19 mouse cellular contexts compared by ENCODE assay signal in genomic region chr4:152418229-152419060, GRCm38 (mm10). TPM values are rescaled to one million over a fixed set of nuclear protein-coding genes. Genes with fewer than 3 reads are reported as not detected.
DNase-seq lines count a peak whose midpoint lies in the region; ATAC-seq and TF ChIP-seq lines count a peak whose summit lies in the region.
"Had no signal": no experiment of that assay in that cellular context is flagged by ENCODE, and none has a peak within 500 bp of the region (broad histone marks: within the 10 kb centered on the region; RNA-seq: fewer than 3 reads in every experiment).

No protein-coding gene starts in this region.

- H3K36me3 ChIP-seq in midbrain, embryonic 13.5 days, result no peaks in the 10 kb centered on the region
- H3K36me3 ChIP-seq: embryonic facial prominence, embryonic 13.5 days; liver, embryonic 13.5 days had no signal

- DNase-seq in embryo, embryonic 11 days, result peak; percentile 26
- no peak for DNase-seq in embryo, embryonic 10.5 days (ENCODE audit: low spot score)
- DNase-seq in layer of hippocampus, adult 2 months (ENCODE audit: low spot score in 2 of 2), result no peak
- no peak for DNase-seq in layer of hippocampus, postnatal 25 days (ENCODE audit: extremely low spot score in 1 of 2, low spot score in 1 of 2)
- no peak for DNase-seq in spleen, adult 12 weeks (ENCODE audit: low spot score)
- DNase-seq in right cerebral cortex, postnatal 36 days (ENCODE audit: low spot score in 2 of 2), result no peak
- DNase-seq: adrenal gland, postnatal 14 days; cerebellum, adult 9-10 months; heart, postnatal 10 days; kidney, adult 11 months; liver, embryonic 13.5 days; right cerebral cortex, postnatal 14 days; thymus, adult 2 months had no signal

- peak overlapping the region; percentile 53 for H3K27ac ChIP-seq in layer of hippocampus, adult 2 months
- no peak overlapping the region for H3K27ac ChIP-seq in midbrain, embryonic 13.5 days
- H3K27ac ChIP-seq: embryonic facial prominence, embryonic 13.5 days; liver, embryonic 13.5 days had no signal

- WGBS in midbrain, embryonic 13.5 days, result 32% methylated on average over 28 of the region's 28 CpGs

- H3K9me3 ChIP-seq in midbrain, embryonic 13.5 days, result no peaks in the 10 kb centered on the region
- H3K9me3 ChIP-seq: embryonic facial prominence, embryonic 13.5 days; liver, embryonic 13.5 days had no signal

- peak overlapping the region; percentile 56 for H3K9ac ChIP-seq in midbrain, embryonic 13.5 days (replicated peaks)
- H3K9ac ChIP-seq: embryonic facial prominence, embryonic 13.5 days; liver, embryonic 13.5 days had no signal

- peak; percentile 65 for ATAC-seq in midbrain, embryonic 13.5 days
- no peak for ATAC-seq in monocyte, adult 5-6 weeks (replicated peaks; ENCODE audit: insufficient number of reproducible peaks, low FRiP score, low TSS enrichment, poor library complexity, severe bottlenecking)
- ATAC-seq: forebrain, embryonic 14.5 days; lung, postnatal 0 days had no signal

- no peak overlapping the region; the same call in 1 of the 2 replicates for H3K4me2 ChIP-seq in midbrain, embryonic 13.5 days (replicated peaks)
- H3K4me2 ChIP-seq: embryonic facial prominence, embryonic 13.5 days; liver, embryonic 13.5 days had no signal

- H3K4me3 ChIP-seq in layer of hippocampus, adult 2 months, result no peak overlapping the region
- H3K4me3 ChIP-seq in midbrain, embryonic 13.5 days (replicated peaks), result no peak overlapping the region
- H3K4me3 ChIP-seq: embryonic facial prominence, embryonic 13.5 days; liver, embryonic 13.5 days; megakaryocyte, embryonic 14.5 days had no signal

- H3K27me3 ChIP-seq in midbrain, embryonic 13.5 days, result 0 out of 2 replicates have a peak, but pooled peaks cover 4% of the 10 kb centered on the region
- H3K27me3 ChIP-seq: liver, embryonic 13.5 days; megakaryocyte, embryonic 14.5 days had no signal

- no peak for TF ChIP-seq CTCF in layer of hippocampus, adult 2 months (conservative IDR thresholded peaks at IDR 0.05)

- H3K4me1 ChIP-seq in midbrain, embryonic 13.5 days (replicated peaks), result peaks cover 21% of the 10 kb centered on the region
- H3K4me1 ChIP-seq: liver, embryonic 13.5 days; megakaryocyte, embryonic 14.5 days had no signal

RNA-seq across cellular contexts. Expression of gene Nphp4, which starts 58.1 kb away (rescaled TPM):
- 10 to 100 TPM; 28.3 to 29.7 TPM for total RNA-seq in layer of hippocampus, adult 2 months (2021)
- total RNA-seq in layer of hippocampus, postnatal 25 days (2021), result 10 to 100 TPM; 21.7 to 27.5 TPM
- polyA plus RNA-seq in midbrain, embryonic 13.5 days (2015; fragmentation: Nextera tagmentation; extraction: Ambion mirVana), result 6.2 and 6.5 TPM in 2 replicates
- total RNA-seq in monocyte, adult 5-6 weeks (2017), result 0.19 TPM in 1 of 3 replicates, not detected in the others

RNA-seq across cellular contexts. Expression of gene Kcnab2, which starts 59.2 kb away (rescaled TPM):
- total RNA-seq in layer of hippocampus, adult 2 months (2021), result 100 to 1,000 TPM; 740 to 785 TPM
- 100 to 1,000 TPM; 683 to 696 TPM for total RNA-seq in layer of hippocampus, postnatal 25 days (2021)
- polyA plus RNA-seq in midbrain, embryonic 13.5 days (2015; fragmentation: Nextera tagmentation; extraction: Ambion mirVana), result 21.7 and 21.9 TPM in 2 replicates
- 75.3 to 156 TPM (median 133 TPM) in 3 replicates for total RNA-seq in monocyte, adult 5-6 weeks (2017)

Comparison
In these comparisons a context has a peak if more than half of its experiments do, and no peak if none do; other contexts are left out.
1. RNA of gene Nphp4, which starts 58.1 kb away (total RNA-seq): 28.3 to 29.7 TPM in layer of hippocampus, adult 2 months and 21.7 to 27.5 TPM in layer of hippocampus, postnatal 25 days; 0.19 TPM in monocyte, adult 5-6 weeks; every median in the first group is over 10 times any median in the second.